Mouse (Mus musculus) midbrain, embryonic 10.5 days (tissue): ENCODE measurements around the gene Slc52a3. TPM values are rescaled to one million over a fixed set of nuclear protein-coding genes. Genes with fewer than 3 reads are reported as not detected.
A peak's percentile ranks its signal among the peaks of the same experiment; 100 is the strongest.

Experiments used
- DNase-seq: peaks from one replicate; pipeline ENCODE4 v3.0.0-alpha.2; 2017; ENCODE audit warnings: low spot score
- H3K27ac ChIP-seq: fragments of 300-500 bp; sonication (generic); replicated peaks from 2 replicates; pipeline ENCODE4 v1.5.1; 2016; ENCODE audit warnings: mild to moderate bottlenecking
- H3K27me3 ChIP-seq: fragments of 300-500 bp; sonication (generic); 2 replicates; pipeline ENCODE4 v1.6.1; 2016; ENCODE audit warnings: low read depth, mild to moderate bottlenecking; ENCODE audit not compliant: poor library complexity, severe bottlenecking
- H3K36me3 ChIP-seq: fragments of 300-500 bp; sonication (generic); 2 replicates; pipeline ENCODE4 v1.6.1; 2016; ENCODE audit warnings: mild to moderate bottlenecking, moderate library complexity
- H3K4me1 ChIP-seq: fragments of 300-500 bp; sonication (generic); 2 replicates; pipeline ENCODE4 v1.6.1; 2016
- H3K4me3 ChIP-seq: fragments of 300-500 bp; sonication (generic); 2 replicates; pipeline ENCODE4 v1.5.1; 2016; ENCODE audit warnings: mild to moderate bottlenecking, moderate library complexity
- H3K9me3 ChIP-seq: fragments of 300-500 bp; sonication (generic); replicated peaks from 2 replicates; pipeline ENCODE4 v1.6.1; 2016; ENCODE audit warnings: mild to moderate bottlenecking
- WGBS: fragments of 180-500 bp; shearing (Covaris S2); methylation state at CpG from one replicate; pipeline ENCODE4 v1.1.7; 2016; 5-methylcytosine and 5-hydroxymethylcytosine counted together
- polyA plus RNA-seq: library from polyadenylated mRNA; unstranded; fragments of >200 nt; fragmentation: Nextera tagmentation; extraction: Ambion mirVana; gene quantifications from 2 replicates; pipeline ENCODE4 v1.2.1, GENCODE M21; 2016

The Slc52a3 gene
- polyA plus RNA-seq, 1 experiment from 2014 or later: 0.81 TPM

DNA sequence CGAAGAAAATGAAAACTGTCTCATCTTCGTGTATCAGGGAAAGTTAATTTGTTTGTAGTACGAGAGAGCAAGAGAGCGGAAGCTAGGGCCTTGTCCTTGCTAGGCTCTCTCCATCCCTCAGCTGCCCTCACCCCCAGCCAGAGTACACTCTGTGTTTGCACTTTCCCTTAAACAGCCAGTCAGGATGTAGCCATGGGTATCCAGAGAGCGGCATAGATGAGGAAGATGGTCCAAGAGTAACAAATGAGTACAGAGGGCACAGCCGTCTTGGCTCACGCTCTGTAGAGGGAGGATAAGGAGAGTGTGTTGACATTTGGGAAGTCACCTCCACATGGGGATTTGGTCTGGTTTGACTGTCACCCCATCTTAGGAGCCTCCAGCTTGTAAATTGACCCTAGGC, 14.3 kb downstream of the Slc52a3 start:
- Histone ChIP-seq H3K9me3 (no peaks in the 10 kb centered on the region), H3K27ac (no peak overlapping the region), H3K36me3 (no peaks in the 10 kb centered on the region), H3K27me3 (no peaks in the 10 kb centered on the region), H3K4me3 (no peak overlapping the region), H3K4me1 (peaks cover 11% of the 10 kb centered on the region)
- 90% methylated on average over 7 of the region's 7 CpGs for WGBS
- no peak for DNase-seq

DNA sequence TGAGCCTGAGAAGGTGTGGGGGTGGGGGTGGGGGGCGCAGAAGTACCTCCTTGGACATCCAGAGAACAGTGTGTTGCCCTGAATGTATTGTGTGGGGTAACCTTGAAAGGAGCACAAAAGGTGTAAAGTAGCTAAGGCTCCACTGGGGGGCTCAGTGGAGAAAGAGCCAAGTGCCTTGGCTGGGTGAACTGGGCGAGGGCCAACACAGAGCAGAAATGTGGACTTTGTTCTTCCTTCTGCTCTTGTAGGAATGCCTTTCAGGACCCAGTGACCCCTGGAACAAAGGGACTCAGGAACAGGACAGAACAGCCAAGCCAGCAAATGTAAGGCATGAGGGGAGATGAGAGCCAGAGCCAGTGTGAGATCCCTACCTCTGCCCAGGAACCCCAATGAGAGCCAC, 15.4 kb downstream of the Slc52a3 start:
- no peak overlapping the region for H3K4me3 ChIP-seq
- WGBS: 44% methylated on average over 2 of the region's 2 CpGs
- no peak for DNase-seq
- H3K4me1 ChIP-seq: peaks cover 19% of the 10 kb centered on the region
- no peaks in the 10 kb centered on the region for H3K9me3 ChIP-seq
- no peaks in the 10 kb centered on the region for H3K36me3 ChIP-seq
- peak overlapping the region; percentile 58 for H3K27ac ChIP-seq
- H3K27me3 ChIP-seq: no peaks in the 10 kb centered on the region

DNA sequence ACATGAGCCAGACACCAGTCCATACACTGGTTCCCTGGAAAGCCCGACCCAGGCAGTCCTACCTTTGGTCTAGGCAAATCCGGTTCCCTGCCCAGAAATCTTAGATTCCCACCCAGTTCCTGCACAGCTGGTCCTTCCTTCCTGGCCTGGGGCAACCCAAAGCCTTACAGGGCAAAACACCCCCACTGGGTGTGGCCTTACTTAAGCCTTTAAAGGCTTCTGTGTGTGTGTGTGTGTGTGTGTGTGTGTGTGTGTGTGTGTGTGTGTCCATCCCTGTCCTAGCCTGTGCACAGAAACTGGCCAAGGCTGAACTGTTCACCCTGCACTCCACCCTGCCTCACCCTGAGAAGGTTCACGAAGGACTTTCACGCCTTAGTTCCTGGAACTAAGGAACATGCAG, 15.9 kb downstream of the Slc52a3 start:
- WGBS: 80% methylated on average over 4 of the region's 4 CpGs
- Histone ChIP-seq H3K9me3 (no peaks in the 10 kb centered on the region), H3K27ac (peak overlapping the region; percentile 58; the same call in 1 of the 2 replicates), H3K4me1 (peaks cover 22% of the 10 kb centered on the region), H3K27me3 (no peaks in the 10 kb centered on the region), H3K36me3 (no peaks in the 10 kb centered on the region), H3K4me3 (no peak overlapping the region)
- no peak for DNase-seq

DNA sequence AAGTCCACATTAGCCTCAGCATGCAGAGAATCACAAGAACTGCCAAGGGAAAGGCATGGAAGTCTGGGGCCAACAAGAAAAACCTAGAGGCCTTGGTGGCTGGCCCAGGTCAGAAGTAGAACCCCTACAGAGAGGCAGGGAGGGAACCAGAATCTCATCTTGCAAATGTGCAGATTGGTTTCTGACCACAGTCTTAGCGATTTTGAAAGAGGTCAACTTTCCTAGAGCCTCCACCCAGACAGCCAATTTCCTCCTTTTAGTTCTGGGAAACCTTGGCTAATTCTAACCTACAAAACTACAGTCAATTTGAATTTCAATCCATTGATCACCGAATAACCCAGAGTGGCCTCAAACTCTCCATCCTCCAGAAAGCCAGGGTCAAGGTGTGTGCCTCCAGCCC, 16.4 kb downstream of the Slc52a3 start:
- Histone ChIP-seq H3K27ac (no peak overlapping the region), H3K4me1 (peaks cover 22% of the 10 kb centered on the region), H3K36me3 (no peaks in the 10 kb centered on the region), H3K4me3 (no peak overlapping the region), H3K27me3 (no peaks in the 10 kb centered on the region), H3K9me3 (no peaks in the 10 kb centered on the region)
- 80% methylated on average over 2 of the region's 2 CpGs for WGBS
- no peak for DNase-seq

DNA sequence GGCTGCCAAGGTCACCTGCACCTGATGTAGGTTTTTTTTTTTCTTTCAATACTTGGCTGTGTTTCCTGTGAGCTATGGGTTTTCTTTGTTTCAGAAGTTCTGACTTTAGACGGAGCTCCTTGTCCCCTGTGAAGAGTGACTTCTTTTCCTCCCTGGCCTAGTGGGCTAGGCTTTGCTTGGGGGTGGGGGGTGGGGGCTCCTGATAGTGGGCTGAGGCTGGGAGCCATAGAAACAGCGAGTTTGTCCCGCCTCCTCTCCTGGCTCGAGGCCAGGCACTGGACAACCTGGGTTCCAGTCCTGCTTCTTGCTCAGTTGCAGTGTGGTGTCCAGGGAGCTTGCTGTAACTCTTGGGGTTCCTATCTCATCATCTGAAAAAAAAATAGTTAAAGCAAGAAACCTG, 19.7 kb downstream of the Slc52a3 start:
- no peak overlapping the region for H3K27ac ChIP-seq
- H3K27me3 ChIP-seq: no peaks in the 10 kb centered on the region
- DNase-seq: no peak
- 54% methylated on average over 4 of the region's 4 CpGs for WGBS
- H3K9me3 ChIP-seq: no peaks in the 10 kb centered on the region
- H3K4me3 ChIP-seq: no peak overlapping the region
- no peaks in the 10 kb centered on the region for H3K36me3 ChIP-seq
- peaks cover 22% of the 10 kb centered on the region for H3K4me1 ChIP-seq

DNA sequence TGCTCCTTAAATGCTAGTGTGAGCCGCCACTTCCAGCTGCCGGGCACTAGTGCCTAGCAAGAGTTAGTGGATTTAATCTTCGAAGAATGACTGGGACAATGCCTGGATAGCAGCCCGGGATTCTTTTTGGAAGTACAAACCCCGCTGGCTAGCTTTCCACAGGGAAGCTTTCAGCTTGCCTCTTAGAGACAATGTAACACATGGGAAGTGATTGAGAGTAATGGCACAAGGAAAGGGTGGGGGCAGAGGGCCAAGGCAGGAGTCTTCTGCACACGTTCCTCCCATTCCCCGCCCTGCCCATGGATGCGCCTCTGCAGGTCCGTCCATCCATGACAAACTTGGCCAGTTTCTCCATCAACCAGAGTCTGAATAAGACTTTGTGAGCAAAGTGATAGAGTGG, 20.4 kb downstream of the Slc52a3 start:
- Histone ChIP-seq H3K36me3 (no peaks in the 10 kb centered on the region), H3K4me3 (no peak overlapping the region), H3K9me3 (no peaks in the 10 kb centered on the region), H3K27ac (no peak overlapping the region), H3K27me3 (no peaks in the 10 kb centered on the region), H3K4me1 (peaks cover 20% of the 10 kb centered on the region)
- no peak for DNase-seq
- WGBS: 55% methylated on average over 9 of the region's 9 CpGs

DNA sequence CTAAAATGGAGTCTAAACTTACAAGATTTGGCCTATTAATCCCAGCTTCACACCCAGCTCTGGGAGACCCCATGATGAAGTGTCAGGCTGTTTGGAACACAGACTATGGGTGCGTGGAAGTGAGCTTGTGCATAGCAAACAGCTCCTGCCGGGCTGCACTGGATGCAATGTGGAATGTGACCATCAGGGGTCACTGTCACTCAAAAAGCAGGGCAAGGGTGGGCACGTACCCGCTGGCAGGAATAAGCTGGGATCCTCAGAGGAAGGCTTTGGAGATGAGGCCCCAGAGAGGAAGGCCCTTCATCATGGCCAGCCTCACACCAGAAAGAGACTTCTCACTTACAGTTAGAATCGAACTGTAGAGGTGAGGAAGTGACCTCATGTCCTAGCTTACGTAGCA, 23.9 kb downstream of the Slc52a3 start:
- H3K36me3 ChIP-seq: no peaks in the 10 kb centered on the region
- no peaks in the 10 kb centered on the region for H3K9me3 ChIP-seq
- H3K27me3 ChIP-seq: no peaks in the 10 kb centered on the region
- DNase-seq: peak; percentile 67
- WGBS: 27% methylated on average over 6 of the region's 6 CpGs
- peaks cover 24% of the 10 kb centered on the region for H3K4me1 ChIP-seq
- H3K4me3 ChIP-seq: no peak overlapping the region
- no peak overlapping the region for H3K27ac ChIP-seq

DNA sequence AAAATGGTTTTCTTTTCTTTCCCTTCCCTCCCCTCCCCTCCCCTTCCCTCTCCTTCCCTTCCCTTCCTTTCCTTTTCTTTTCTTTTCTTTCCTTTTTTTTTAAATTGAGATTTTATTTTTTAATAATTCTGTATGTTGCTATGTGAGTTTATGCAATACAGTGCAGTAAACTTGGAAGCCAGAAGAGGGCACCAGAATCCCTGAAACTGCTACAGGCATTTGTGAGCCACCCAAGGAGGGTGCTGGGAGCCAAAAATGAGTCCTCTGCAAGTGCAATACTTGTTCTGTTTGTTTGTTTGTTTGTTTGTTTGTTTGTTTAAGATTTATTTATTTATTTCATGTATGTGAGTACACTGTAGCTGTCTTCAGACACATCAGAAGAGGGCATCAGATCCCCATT, 25.7 kb downstream of the Slc52a3 start:
- peaks cover 3% of the 10 kb centered on the region; the same call in 1 of the 2 replicates for H3K27me3 ChIP-seq
- no peaks in the 10 kb centered on the region for H3K9me3 ChIP-seq
- H3K4me1 ChIP-seq: peaks cover 10% of the 10 kb centered on the region
- no peak overlapping the region for H3K4me3 ChIP-seq
- no peak overlapping the region for H3K27ac ChIP-seq
- no peaks in the 10 kb centered on the region for H3K36me3 ChIP-seq
- no peak for DNase-seq

DNA sequence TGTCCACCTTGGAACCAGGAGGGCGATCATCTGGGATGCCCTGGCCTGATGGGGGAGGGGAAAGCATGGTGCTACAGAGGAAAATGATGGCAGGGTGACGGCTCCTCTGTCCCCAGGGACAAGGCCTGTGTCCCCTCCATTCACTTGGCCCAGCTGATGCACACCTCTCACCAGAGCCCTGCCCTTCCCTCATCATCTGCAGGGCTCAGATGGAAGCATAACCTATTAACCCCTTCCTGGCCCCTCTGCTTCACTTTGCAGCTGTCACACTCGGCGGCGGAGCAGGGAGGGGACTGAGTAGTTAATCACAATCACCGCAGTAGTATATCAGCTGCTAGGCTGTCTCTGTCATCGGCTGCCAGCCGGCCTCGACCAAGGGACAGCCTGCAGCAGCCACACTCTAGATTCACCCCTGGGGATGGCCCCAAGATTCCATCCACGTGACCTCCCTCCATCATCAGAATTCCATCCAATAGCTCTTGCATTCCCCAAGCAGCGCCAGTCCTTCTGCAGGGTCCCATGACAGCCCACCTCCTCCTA, 28.6 kb downstream of the Slc52a3 start:
- DNase-seq: no peak
- WGBS: 76% methylated on average over 11 of the region's 11 CpGs
- Histone ChIP-seq H3K4me3 (no peak overlapping the region), H3K4me1 (peaks cover 20% of the 10 kb centered on the region), H3K27me3 (peaks cover 25% of the 10 kb centered on the region), H3K36me3 (no peaks in the 10 kb centered on the region), H3K9me3 (no peaks in the 10 kb centered on the region), H3K27ac (0 out of 2 replicates have a peak overlapping the region, but pooled peaks have one; percentile 3)

DNA sequence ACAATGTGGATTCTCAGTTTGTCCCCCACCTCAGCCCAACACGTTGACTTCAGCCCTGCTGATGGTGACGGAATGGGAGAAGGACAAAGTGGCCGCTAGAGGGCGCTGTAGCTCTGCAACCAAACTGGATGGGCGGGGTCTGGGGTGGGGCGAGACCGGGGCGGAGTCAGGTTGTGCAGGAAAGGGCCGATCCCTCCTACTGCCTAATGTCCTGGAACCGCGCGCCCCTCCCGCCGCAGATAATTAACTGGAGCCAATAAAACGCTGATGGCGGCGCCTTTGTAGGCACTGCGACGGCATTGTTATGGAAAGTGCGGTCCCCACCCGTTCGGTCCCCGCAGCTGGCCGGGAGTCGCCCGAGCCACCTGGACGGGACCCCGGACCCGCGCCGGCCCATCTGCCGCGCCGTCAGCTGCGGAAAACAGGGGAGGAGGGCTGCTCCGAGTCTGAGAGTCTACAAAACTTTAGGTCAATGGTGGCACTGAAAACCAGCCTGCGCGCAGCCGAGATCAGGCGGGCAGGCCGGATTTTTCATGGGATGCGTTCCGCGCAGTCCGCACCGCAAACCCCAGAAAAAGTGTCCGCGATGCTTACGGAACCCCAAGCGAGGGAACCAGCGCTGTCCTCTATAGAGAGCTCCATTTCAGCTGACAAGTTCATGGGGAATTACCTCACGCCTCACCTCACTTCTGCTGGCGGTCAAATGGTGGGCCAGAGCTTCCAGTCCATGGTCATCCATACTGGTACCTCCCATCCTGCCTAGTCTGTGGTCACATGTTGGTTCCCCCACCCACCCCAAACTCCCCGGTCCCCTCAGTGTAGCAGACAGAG, 33.2 kb downstream of the Slc52a3 start:
- Histone ChIP-seq H3K4me3 (peak overlapping the region; percentile 71), H3K9me3 (no peaks in the 10 kb centered on the region), H3K36me3 (no peaks in the 10 kb centered on the region), H3K27ac (peak overlapping the region; percentile 81), H3K27me3 (peaks cover 62% of the 10 kb centered on the region), H3K4me1 (peaks cover 22% of the 10 kb centered on the region)
- under 1% methylated on average over 54 of the region's 54 CpGs for WGBS
- DNase-seq: peak; percentile 95

DNA sequence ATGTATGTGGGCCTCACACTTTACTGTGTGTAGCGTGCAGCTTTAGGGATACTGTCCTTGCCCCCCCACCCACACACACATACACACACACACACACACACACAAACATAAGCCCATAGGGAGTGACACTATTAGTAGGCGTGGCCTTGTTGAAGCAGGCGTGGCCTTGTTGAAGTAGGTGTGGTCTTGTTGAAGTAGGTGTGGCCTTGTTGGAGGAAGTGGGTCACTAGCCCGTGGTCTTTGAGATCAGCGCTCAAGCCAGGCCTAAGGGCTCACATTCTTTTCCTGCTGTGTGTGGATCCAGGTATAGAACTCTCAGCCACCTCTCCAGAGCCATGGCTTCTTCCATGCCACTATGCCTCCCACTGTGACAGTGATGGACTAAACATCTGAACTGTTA, 34.7 kb downstream of the Slc52a3 start:
- Histone ChIP-seq H3K36me3 (no peaks in the 10 kb centered on the region), H3K4me1 (peaks cover 12% of the 10 kb centered on the region), H3K9me3 (peaks cover 6% of the 10 kb centered on the region; the same call in 1 of the 2 replicates), H3K4me3 (no peak overlapping the region), H3K27ac (no peak overlapping the region), H3K27me3 (peaks cover 62% of the 10 kb centered on the region)
- WGBS: 84% methylated on average over 5 of the region's 5 CpGs
- no peak for DNase-seq

DNA sequence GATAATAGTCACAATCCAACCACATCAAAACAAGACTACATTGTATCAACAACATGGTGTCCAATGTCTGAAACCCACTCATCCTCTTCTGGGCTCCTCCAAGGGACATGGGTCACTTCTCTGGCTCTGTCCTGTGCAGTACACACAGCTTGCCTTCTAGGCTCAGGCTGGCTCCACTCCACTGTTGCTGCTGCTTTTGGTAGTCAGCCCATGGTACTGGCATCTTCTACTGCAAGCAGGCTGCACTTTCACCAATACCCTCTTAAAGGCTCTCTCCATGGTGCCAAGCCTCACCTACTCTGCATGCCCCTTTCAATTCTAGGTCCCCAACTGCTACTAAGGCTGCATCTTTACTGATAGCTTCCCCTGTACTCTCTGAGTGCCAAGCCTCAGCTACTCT, 43.8 kb downstream of the Slc52a3 start:
- Histone ChIP-seq H3K36me3 (no peaks in the 10 kb centered on the region), H3K27me3 (peaks cover 28% of the 10 kb centered on the region)
- no peak for DNase-seq

More for the DNA sequence above, 43.8 kb downstream of the Slc52a3 start:
- H3K27ac ChIP-seq: no peak overlapping the region
- no peak overlapping the region for H3K4me3 ChIP-seq
- peaks cover 6% of the 10 kb centered on the region; the same call in 1 of the 2 replicates for H3K9me3 ChIP-seq
- H3K4me1 ChIP-seq: 0 out of 2 replicates have a peak, but pooled peaks cover 5% of the 10 kb centered on the region
